Mouse (Mus musculus) kidney, postnatal 0 days (tissue): ENCODE results near the gene Prcd. TPM values are rescaled to one million over a fixed set of nuclear protein-coding genes. Genes with fewer than 3 reads are reported as not detected.

Source experiments
- ATAC-seq: fragments of 200-750 bp; cut with Nextera tagmentation; replicated peaks from 2 replicates; pipeline ENCODE4 v1.8.0; 2017; ENCODE audit warnings: low read depth, moderate number of reproducible peaks, moderate TSS enrichment, moderate library complexity; ENCODE audit not compliant: low FRiP score
- DNase-seq: peaks from one replicate; pipeline ENCODE4 v3.0.0-alpha.2; 2016; ENCODE audit warnings: low spot score
- H3K27ac ChIP-seq: fragments of 300-500 bp; sonication (generic); 2 replicates; pipeline ENCODE4 v1.5.1; 2014; ENCODE audit warnings: mild to moderate bottlenecking
- H3K27me3 ChIP-seq: fragments of 300-500 bp; sonication (generic); 2 replicates; pipeline ENCODE4 v1.6.1; 2014; ENCODE audit warnings: low read length, mixed read lengths; ENCODE audit not compliant: insufficient read depth
- H3K36me3 ChIP-seq: fragments of 300-500 bp; sonication (generic); 2 replicates; pipeline ENCODE4 v1.6.1; 2014; ENCODE audit warnings: low read length, mixed read lengths; ENCODE audit not compliant: insufficient read depth
- H3K4me1 ChIP-seq: fragments of 300-500 bp; sonication (generic); replicated peaks from 2 replicates; pipeline ENCODE4 v1.6.1; 2014; ENCODE audit warnings: antibody characterized with exemption, low read length, mixed read lengths; ENCODE audit not compliant: insufficient read depth
- H3K4me2 ChIP-seq: fragments of 300-500 bp; sonication (generic); 2 replicates; pipeline ENCODE4 v1.6.1; 2014; ENCODE audit warnings: mild to moderate bottlenecking, low read length, moderate library complexity, mixed read lengths
- H3K4me3 ChIP-seq: fragments of 300-500 bp; sonication (generic); replicated peaks from 2 replicates; pipeline ENCODE4 v1.5.1; 2014; ENCODE audit warnings: low read depth, low read length
- H3K9ac ChIP-seq: fragments of 300-500 bp; sonication (generic); 2 replicates; pipeline ENCODE4 v1.6.1; 2014; ENCODE audit warnings: low read depth, low read length
- H3K9me3 ChIP-seq: fragments of 300-500 bp; sonication (generic); replicated peaks from 2 replicates; pipeline ENCODE4 v1.6.1; 2016; ENCODE audit warnings: low read length, inconsistent platforms, mixed read lengths
- CTCF ChIP-seq: IDR thresholded peaks from 2 replicates; pipeline ENCODE4 v1.5.1; 2016; ENCODE audit warnings: antibody characterized with exemption, low read depth, mild to moderate bottlenecking, moderate library complexity
- WGBS: fragments of 180-500 bp; shearing (Covaris S2); extraction: QIAGEN DNeasy Blood & Tissue Kit; methylation state at CpG from one replicate; pipeline ENCODE4 v1.1.7; 2014; 5-methylcytosine and 5-hydroxymethylcytosine counted together
- polyA plus RNA-seq: library from polyadenylated mRNA; unstranded; fragments of >200 nt; fragmentation: Nextera tagmentation; extraction: Ambion mirVana; gene quantifications from 2 replicates; pipeline ENCODE4 v1.2.1, GENCODE M21; 2015

Prcd gene
- polyA plus RNA-seq, 1 experiment from 2014 or later = 1.3 TPM

DNA sequence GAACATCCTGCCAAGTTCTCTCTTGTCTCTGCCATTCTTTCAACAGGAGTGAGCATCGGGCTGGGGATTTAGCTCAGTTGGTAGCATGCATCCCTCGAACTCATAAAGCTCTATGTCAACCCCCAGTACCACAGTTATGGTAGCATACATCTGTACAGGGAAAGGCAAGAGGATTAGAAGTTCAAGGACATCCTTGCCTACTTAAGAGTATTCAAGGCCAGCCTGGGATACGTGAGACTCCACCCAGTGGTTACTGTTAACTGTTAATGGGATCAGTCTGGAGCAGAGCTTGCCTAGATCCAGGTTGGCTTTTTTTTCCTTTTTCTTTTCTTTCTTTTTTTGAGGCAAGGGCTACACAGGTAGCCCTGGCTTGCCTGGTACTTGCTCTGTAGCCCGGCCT lies 43.1 kb downstream of the Prcd start:
- ATAC-seq (no peak), DNase-seq (no peak)
- no peaks in the 10 kb centered on the region for H3K36me3 ChIP-seq
- no peaks in the 10 kb centered on the region for H3K27me3 ChIP-seq
- H3K9me3 ChIP-seq = no peaks in the 10 kb centered on the region
- no peak for TF ChIP-seq CTCF
- no peak overlapping the region for H3K4me2 ChIP-seq
- 82% methylated on average over 4 of the region's 4 CpGs for WGBS
- H3K9ac ChIP-seq = no peak overlapping the region
- no peak overlapping the region for H3K4me3 ChIP-seq
- H3K27ac ChIP-seq = no peak overlapping the region
- H3K4me1 ChIP-seq = peaks cover 3% of the 10 kb centered on the region; the same call in 1 of the 2 replicates

DNA sequence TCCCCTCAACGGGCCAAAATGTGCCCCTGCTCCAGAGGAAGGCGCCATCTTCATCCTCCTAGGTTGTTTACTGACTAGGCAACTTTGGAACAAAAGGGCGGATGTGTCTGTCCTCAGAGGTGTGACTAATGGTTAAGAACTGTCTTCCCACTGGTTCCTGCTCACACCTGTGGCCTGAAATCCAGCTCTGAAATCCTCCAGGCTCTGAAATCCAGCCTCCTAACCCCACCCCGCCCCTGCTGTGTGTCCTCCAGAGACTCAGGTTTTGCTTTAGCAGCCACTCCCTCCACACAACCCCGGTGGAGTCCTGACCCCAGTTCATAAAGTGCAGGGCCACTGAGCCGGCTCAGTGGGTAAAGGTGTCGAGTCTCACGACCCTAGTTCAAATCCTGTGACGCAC lies 44.2 kb downstream of the Prcd start:
- no peak overlapping the region for H3K9ac ChIP-seq
- H3K36me3 ChIP-seq = no peaks in the 10 kb centered on the region
- H3K9me3 ChIP-seq = no peaks in the 10 kb centered on the region
- no peaks in the 10 kb centered on the region for H3K27me3 ChIP-seq
- H3K4me2 ChIP-seq = no peak overlapping the region
- no peak overlapping the region for H3K4me3 ChIP-seq
- TF ChIP-seq CTCF = no peak
- H3K27ac ChIP-seq = no peak overlapping the region
- DNase-seq (no peak), ATAC-seq (no peak)
- WGBS = 39% methylated on average over 9 of the region's 9 CpGs
- peaks cover 3% of the 10 kb centered on the region; the same call in 1 of the 2 replicates for H3K4me1 ChIP-seq

DNA sequence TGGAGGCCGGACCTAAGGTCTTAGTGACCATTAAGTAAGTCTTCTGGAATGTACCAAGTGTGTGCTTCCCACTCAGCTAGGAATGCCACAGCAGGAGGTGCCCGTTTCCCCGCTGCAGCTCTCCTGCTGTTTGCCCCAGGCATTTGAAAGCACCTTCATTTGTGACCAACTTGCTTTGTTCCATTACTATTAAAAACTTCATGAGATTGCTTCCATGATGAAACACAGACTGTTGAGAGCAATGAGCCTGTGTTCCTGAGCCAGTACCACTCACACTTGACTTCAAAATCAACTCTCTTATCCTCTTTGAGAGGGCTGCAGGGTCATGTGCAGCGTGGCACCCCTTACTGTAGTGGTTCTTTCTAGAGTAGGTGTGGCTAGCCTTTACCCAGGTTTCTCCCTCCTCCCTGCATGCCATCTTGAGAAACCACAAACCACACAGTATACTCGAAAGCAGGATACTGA lies 48.1 kb downstream of the Prcd start:
- Histone ChIP-seq H3K4me1 (no peaks in the 10 kb centered on the region), H3K4me3 (no peak overlapping the region), H3K9ac (no peak overlapping the region), H3K4me2 (no peak overlapping the region), H3K27ac (no peak overlapping the region; the same call in 1 of the 2 replicates), H3K27me3 (no peaks in the 10 kb centered on the region), H3K9me3 (no peaks in the 10 kb centered on the region), H3K36me3 (no peaks in the 10 kb centered on the region)
- 35% methylated on average over 5 of the region's 5 CpGs for WGBS
- ATAC-seq (peak; percentile 59; the same call in 1 of the 2 replicates), DNase-seq (no peak)
- no peak for TF ChIP-seq CTCF

DNA sequence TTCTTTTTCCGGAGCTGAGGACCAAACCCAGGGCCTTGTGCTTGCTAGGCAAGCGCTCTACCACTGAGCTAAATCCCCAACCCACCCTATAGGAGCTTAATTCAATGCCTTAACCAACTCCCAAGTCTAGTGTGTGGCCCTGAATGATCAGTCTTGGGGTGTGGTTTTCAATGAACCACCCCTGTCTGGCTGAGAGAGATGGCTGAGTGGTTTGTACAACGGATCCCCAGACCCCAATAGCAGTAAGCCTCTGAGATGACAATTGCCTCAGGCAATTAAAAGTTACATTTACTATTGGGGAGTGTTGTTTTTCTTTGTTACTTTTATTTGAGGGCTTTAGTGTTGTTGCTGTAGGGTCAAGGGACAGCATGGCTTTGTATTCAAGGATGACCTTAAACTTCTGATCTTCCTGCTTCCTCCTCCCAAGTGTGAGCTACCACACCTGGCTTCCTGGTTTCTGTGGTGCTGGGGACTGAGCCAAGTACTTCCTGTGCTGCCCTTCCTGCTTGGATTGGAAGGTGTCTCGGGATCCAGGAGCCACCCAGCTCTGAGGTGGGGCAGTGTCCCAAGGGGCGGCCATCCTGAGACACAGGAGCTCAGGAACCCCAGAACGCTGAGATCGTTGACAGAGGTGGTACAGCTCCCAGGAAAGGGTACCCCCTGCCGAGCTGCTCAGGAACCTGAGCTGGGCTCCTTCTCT lies 51.2 kb downstream of the Prcd start:
- Histone ChIP-seq H3K27ac (no peak overlapping the region), H3K36me3 (no peaks in the 10 kb centered on the region), H3K4me3 (no peak overlapping the region), H3K4me2 (no peak overlapping the region), H3K9ac (no peak overlapping the region), H3K4me1 (no peaks in the 10 kb centered on the region), H3K9me3 (no peaks in the 10 kb centered on the region), H3K27me3 (no peaks in the 10 kb centered on the region)
- ATAC-seq = no peak
- no peak for TF ChIP-seq CTCF
- DNase-seq = no peak
- 94% methylated on average over 8 of the region's 8 CpGs for WGBS

DNA sequence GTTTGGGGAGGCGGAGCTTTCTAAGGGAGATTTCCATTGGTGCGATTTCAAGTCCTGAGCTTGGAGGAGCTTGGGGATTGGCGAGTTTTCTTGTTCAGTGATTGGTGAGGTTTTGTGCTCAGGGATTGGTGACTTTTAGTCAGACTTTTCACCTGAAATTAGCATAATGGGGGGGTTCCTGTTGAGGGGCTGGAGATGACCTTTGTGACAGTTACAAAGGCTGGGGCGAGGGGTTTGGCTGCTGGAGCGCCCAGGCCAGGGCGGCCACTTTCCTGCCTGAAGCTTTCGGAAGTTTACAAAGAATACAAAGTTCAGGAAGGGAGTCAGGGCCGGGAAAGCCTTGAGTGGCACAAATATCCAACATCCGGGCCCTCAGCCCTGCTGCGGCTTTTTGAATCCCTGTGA lies 51.9 kb downstream of the Prcd start:
- DNase-seq (no peak), ATAC-seq (no peak)
- no peaks in the 10 kb centered on the region for H3K36me3 ChIP-seq
- H3K27me3 ChIP-seq = no peaks in the 10 kb centered on the region
- no peaks in the 10 kb centered on the region for H3K9me3 ChIP-seq
- no peak overlapping the region for H3K9ac ChIP-seq
- no peak overlapping the region for H3K4me3 ChIP-seq
- no peak overlapping the region for H3K27ac ChIP-seq
- no peak overlapping the region for H3K4me2 ChIP-seq
- TF ChIP-seq CTCF = no peak
- 87% methylated on average over 10 of the region's 10 CpGs for WGBS
- no peaks in the 10 kb centered on the region for H3K4me1 ChIP-seq

DNA sequence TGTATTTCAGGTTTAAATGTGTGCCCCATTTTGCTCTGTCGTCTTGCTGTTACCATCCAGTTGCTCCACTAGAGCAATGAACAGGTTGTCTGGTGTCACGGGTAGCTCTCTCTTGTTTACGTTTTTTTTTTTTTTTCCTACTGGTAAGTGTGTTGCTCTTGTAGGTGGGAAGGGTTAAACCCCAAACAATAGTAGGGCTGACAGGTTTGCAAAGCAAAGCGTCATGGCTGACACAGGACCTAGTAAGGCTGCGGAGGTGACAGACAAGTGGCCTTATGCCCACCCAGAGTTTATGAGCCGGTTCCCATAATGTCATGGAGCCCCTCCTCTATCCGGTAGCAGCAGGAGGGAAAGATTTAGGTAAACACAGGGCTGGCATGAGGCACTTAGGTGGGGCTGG lies 53.0 kb downstream of the Prcd start:
- Histone ChIP-seq H3K4me2 (no peak overlapping the region), H3K36me3 (no peaks in the 10 kb centered on the region), H3K27ac (no peak overlapping the region), H3K9ac (no peak overlapping the region), H3K9me3 (no peaks in the 10 kb centered on the region), H3K27me3 (no peaks in the 10 kb centered on the region), H3K4me3 (no peak overlapping the region), H3K4me1 (no peaks in the 10 kb centered on the region)
- TF ChIP-seq CTCF = no peak
- DNase-seq = no peak
- ATAC-seq = no peak
- WGBS = 26% methylated on average over 7 of the region's 7 CpGs

DNA sequence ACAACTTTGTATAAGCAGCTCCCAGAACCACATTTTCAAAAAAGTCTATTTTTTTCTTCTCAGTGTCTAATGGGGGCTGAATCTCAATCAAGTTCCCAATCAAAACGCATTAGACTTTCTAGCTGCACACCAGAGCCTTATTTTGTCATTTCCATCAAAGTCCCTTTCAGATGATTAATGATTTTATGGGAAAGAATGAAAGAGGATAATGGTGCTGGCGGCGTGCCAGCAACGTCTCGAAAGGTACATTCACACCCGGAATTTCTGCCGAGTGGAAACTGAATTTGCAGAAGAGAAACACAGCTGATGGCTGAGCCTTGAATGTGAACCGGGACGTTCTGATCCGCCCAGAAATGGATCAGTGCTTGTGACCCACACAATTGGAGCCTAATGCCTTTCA lies 56.8 kb downstream of the Prcd start:
- TF ChIP-seq CTCF = no peak
- ATAC-seq = no peak
- WGBS = 49% methylated on average over 10 of the region's 10 CpGs

More for the DNA sequence above, 56.8 kb downstream of the Prcd start:
- DNase-seq = no peak
- Histone ChIP-seq H3K27ac (no peak overlapping the region), H3K36me3 (no peaks in the 10 kb centered on the region), H3K4me3 (no peak overlapping the region), H3K9me3 (no peaks in the 10 kb centered on the region), H3K27me3 (no peaks in the 10 kb centered on the region), H3K9ac (no peak overlapping the region), H3K4me1 (no peaks in the 10 kb centered on the region), H3K4me2 (no peak overlapping the region)
